In genomic region chr11:71434241-71434640, GRCm38 (mm10) we compare ENCODE assay signal across 17 mouse cellular contexts.
A peak's percentile ranks its signal among the peaks of the same experiment; 100 is the strongest.
DNase-seq lines count a peak whose midpoint lies in the region; ATAC-seq lines count a peak whose summit lies in the region.
"Had no signal": no experiment of that assay in that cellular context is flagged by ENCODE, and none has a peak within 500 bp of the region (broad histone marks: within the 10 kb centered on the region; RNA-seq: fewer than 3 reads in every experiment).

No protein-coding gene starts in this region.

- no peaks in the 10 kb centered on the region for H3K36me3 ChIP-seq in hindbrain, embryonic 10.5 days
- no peaks in the 10 kb centered on the region for H3K36me3 ChIP-seq in hindbrain, embryonic 11.5 days (ENCODE audit: control insufficient read depth, insufficient read depth, low read length)
- H3K36me3 ChIP-seq in midbrain, embryonic 10.5 days: no peaks in the 10 kb centered on the region
- H3K36me3 ChIP-seq in midbrain, embryonic 14.5 days (ENCODE audit: control insufficient read depth, insufficient read depth, low read length): no peaks in the 10 kb centered on the region
- H3K36me3 ChIP-seq: embryonic facial prominence, embryonic 12.5 days; forebrain, embryonic 15.5 days; heart, embryonic 10.5 days; hindbrain, embryonic 15.5 days had no signal

- peak; percentile 33 for DNase-seq in adrenal gland, adult 2 months
- DNase-seq in adrenal gland, adult 8-10 months: no peak
- no peak for DNase-seq in hindbrain, embryonic 10.5 days (ENCODE audit: low spot score)
- no peak for DNase-seq in hindbrain, embryonic 11.5 days (ENCODE audit: low spot score)
- no peak for DNase-seq in midbrain, embryonic 10.5 days (ENCODE audit: low spot score)
- DNase-seq in midbrain, embryonic 14.5 days: no peak
- no peak for DNase-seq in spleen, postnatal 36 days (ENCODE audit: low spot score in 2 of 2)
- DNase-seq: cerebellum, adult 11-12 months; cerebellum, adult 9-10 months; cerebellum, postnatal 25 days; gastrocnemius, postnatal 36 days; heart, adult 18-20 months; heart, postnatal 10 days had no signal

- peaks cover 27% of the 10 kb centered on the region for H3K4me1 ChIP-seq in hindbrain, embryonic 10.5 days (replicated peaks)
- H3K4me1 ChIP-seq in hindbrain, embryonic 11.5 days (replicated peaks; ENCODE audit: control insufficient read depth, insufficient read depth, low read length): no peaks in the 10 kb centered on the region; the same call in 1 of the 2 replicates
- H3K4me1 ChIP-seq in midbrain, embryonic 10.5 days: peaks cover 23% of the 10 kb centered on the region
- peaks cover 18% of the 10 kb centered on the region; the same call in 1 of the 2 replicates for H3K4me1 ChIP-seq in midbrain, embryonic 14.5 days (ENCODE audit: control insufficient read depth, insufficient read depth, low read length)
- H3K4me1 ChIP-seq: embryonic facial prominence, embryonic 12.5 days; heart, embryonic 10.5 days had no signal

- ATAC-seq in hindbrain, embryonic 11.5 days (ENCODE audit: low FRiP score): no peak
- ATAC-seq in midbrain, embryonic 14.5 days (ENCODE audit: low FRiP score, low TSS enrichment): no peak
- ATAC-seq: forebrain, embryonic 15.5 days had no signal

- no peak overlapping the region for H3K4me2 ChIP-seq in hindbrain, embryonic 11.5 days (replicated peaks; ENCODE audit: low read depth, low read length)
- H3K4me2 ChIP-seq in midbrain, embryonic 14.5 days (ENCODE audit: low read length): no peak overlapping the region
- H3K4me2 ChIP-seq: embryonic facial prominence, embryonic 12.5 days; forebrain, embryonic 15.5 days; hindbrain, embryonic 15.5 days had no signal

- no peaks in the 10 kb centered on the region for H3K9me3 ChIP-seq in hindbrain, embryonic 10.5 days
- no peaks in the 10 kb centered on the region for H3K9me3 ChIP-seq in hindbrain, embryonic 11.5 days (ENCODE audit: control insufficient read depth, low read length)
- no peaks in the 10 kb centered on the region for H3K9me3 ChIP-seq in midbrain, embryonic 10.5 days (replicated peaks)
- no peaks in the 10 kb centered on the region for H3K9me3 ChIP-seq in midbrain, embryonic 14.5 days (ENCODE audit: control insufficient read depth, low read length)
- H3K9me3 ChIP-seq: embryonic facial prominence, embryonic 12.5 days; forebrain, embryonic 15.5 days; heart, embryonic 10.5 days; hindbrain, embryonic 15.5 days had no signal

- peak overlapping the region; percentile 41 for H3K27ac ChIP-seq in hindbrain, embryonic 10.5 days
- H3K27ac ChIP-seq in hindbrain, embryonic 11.5 days (ENCODE audit: low read depth, low read length): no peak overlapping the region
- peak overlapping the region; percentile 52 for H3K27ac ChIP-seq in midbrain, embryonic 10.5 days (replicated peaks)
- H3K27ac ChIP-seq in midbrain, embryonic 14.5 days (replicated peaks; ENCODE audit: low read depth, low read length): no peak overlapping the region
- H3K27ac ChIP-seq: embryonic facial prominence, embryonic 12.5 days; forebrain, embryonic 15.5 days; heart, embryonic 10.5 days; hindbrain, embryonic 15.5 days had no signal

- H3K4me3 ChIP-seq in hindbrain, embryonic 10.5 days: no peak overlapping the region
- H3K4me3 ChIP-seq in hindbrain, embryonic 11.5 days (ENCODE audit: low read depth, low read length): no peak overlapping the region
- no peak overlapping the region for H3K4me3 ChIP-seq in midbrain, embryonic 10.5 days
- H3K4me3 ChIP-seq in midbrain, embryonic 14.5 days (replicated peaks; ENCODE audit: low read depth, low read length): no peak overlapping the region
- H3K4me3 ChIP-seq: embryonic facial prominence, embryonic 12.5 days; forebrain, embryonic 15.5 days; heart, embryonic 10.5 days; hindbrain, embryonic 15.5 days had no signal

- H3K9ac ChIP-seq in hindbrain, embryonic 11.5 days (ENCODE audit: low read depth, low read length): no peak overlapping the region
- no peak overlapping the region for H3K9ac ChIP-seq in midbrain, embryonic 14.5 days (replicated peaks; ENCODE audit: low read length)
- H3K9ac ChIP-seq: embryonic facial prominence, embryonic 12.5 days; forebrain, embryonic 15.5 days; hindbrain, embryonic 15.5 days had no signal

- no peaks in the 10 kb centered on the region for H3K27me3 ChIP-seq in hindbrain, embryonic 10.5 days (ENCODE audit: insufficient read depth, poor library complexity, severe bottlenecking)
- no peaks in the 10 kb centered on the region for H3K27me3 ChIP-seq in hindbrain, embryonic 11.5 days (ENCODE audit: control insufficient read depth, insufficient read depth, low read length)
- H3K27me3 ChIP-seq in midbrain, embryonic 10.5 days (ENCODE audit: low read depth, poor library complexity, severe bottlenecking): peaks cover 5% of the 10 kb centered on the region; the same call in 1 of the 2 replicates
- H3K27me3 ChIP-seq in midbrain, embryonic 14.5 days (ENCODE audit: control insufficient read depth, insufficient read depth, low read length): no peaks in the 10 kb centered on the region
- H3K27me3 ChIP-seq: embryonic facial prominence, embryonic 12.5 days; forebrain, embryonic 15.5 days; hindbrain, embryonic 15.5 days had no signal

- 47% methylated on average over 6 of the region's 6 CpGs for WGBS in hindbrain, embryonic 10.5 days
- 54% methylated on average over 6 of the region's 6 CpGs for WGBS in hindbrain, embryonic 11.5 days
- 49% methylated on average over 6 of the region's 6 CpGs for WGBS in midbrain, embryonic 10.5 days
- 43% methylated on average over 6 of the region's 6 CpGs for WGBS in midbrain, embryonic 14.5 days

Comparison
In these comparisons a context has a peak if more than half of its experiments do, and no peak if none do; other contexts are left out.
1. H3K27ac ChIP-seq: peak in hindbrain, embryonic 10.5 days (single experiment) and midbrain, embryonic 10.5 days (single experiment); none in hindbrain, embryonic 11.5 days (single experiment) and midbrain, embryonic 14.5 days (single experiment).